Comparison of ENCODE assay signal across 10 mouse cellular contexts in the genomic region with DNA sequence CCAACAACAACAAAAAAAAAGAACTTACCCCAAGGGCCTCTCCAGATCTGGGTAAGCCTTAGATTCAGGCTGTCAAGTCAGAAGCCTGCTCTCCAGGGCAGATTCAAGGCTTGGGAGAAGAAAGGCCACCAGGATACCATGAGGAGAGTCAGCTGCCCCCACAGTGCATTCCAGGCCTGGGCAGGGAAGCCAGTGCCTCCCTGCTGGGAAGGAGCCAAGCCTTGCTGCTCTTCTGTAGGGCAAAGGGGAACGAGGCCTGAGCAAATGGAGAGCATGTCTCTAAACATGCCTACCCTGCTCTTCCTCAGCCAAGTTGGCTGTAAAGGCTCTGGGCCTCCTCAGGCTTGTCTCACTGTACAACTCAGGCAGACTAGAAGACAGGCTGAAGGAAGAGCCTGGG. TPM values are rescaled to one million over a fixed set of nuclear protein-coding genes. Genes with fewer than 3 reads are reported as not detected.
DNase-seq lines count a peak whose midpoint lies in the region; ATAC-seq and TF ChIP-seq lines count a peak whose summit lies in the region.
"Had no signal": no experiment of that assay in that cellular context is flagged by ENCODE, and none has a peak within 500 bp of the region (broad histone marks: within the 10 kb centered on the region; RNA-seq: fewer than 3 reads in every experiment).

No protein-coding gene starts in this region.

- no peak for TF ChIP-seq CTCF in stomach, postnatal 0 days (IDR thresholded peaks at IDR 0.05; ENCODE audit: low read depth)

- H3K4me2 ChIP-seq in stomach, postnatal 0 days (replicated peaks; ENCODE audit: low read depth): no peak overlapping the region
- H3K4me2 ChIP-seq in forebrain, embryonic 16.5 days (ENCODE audit: low read length): no peak overlapping the region
- H3K4me2 ChIP-seq: hindbrain, embryonic 15.5 days; neural tube, embryonic 12.5 days had no signal

- no peak overlapping the region for H3K4me3 ChIP-seq in stomach, postnatal 0 days (ENCODE audit: low read depth, low read length)
- H3K4me3 ChIP-seq in forebrain, embryonic 16.5 days (replicated peaks; ENCODE audit: low read length): no peak overlapping the region
- H3K4me3 ChIP-seq: hindbrain, embryonic 15.5 days; neural tube, embryonic 12.5 days had no signal

- peaks cover 4% of the 10 kb centered on the region; the same call in 1 of the 2 replicates for H3K4me1 ChIP-seq in stomach, postnatal 0 days (replicated peaks; ENCODE audit: control insufficient read depth, insufficient read depth)
- H3K4me1 ChIP-seq in forebrain, embryonic 16.5 days (replicated peaks; ENCODE audit: control insufficient read depth, insufficient read depth, low read length): no peaks in the 10 kb centered on the region
- H3K4me1 ChIP-seq: hindbrain, embryonic 15.5 days; neural tube, embryonic 12.5 days had no signal

- WGBS in stomach, postnatal 0 days: 16% methylated on average over 1 of the region's 1 CpGs
- WGBS in forebrain, embryonic 16.5 days: 27% methylated on average over 1 of the region's 1 CpGs

- H3K9me3 ChIP-seq in stomach, postnatal 0 days (ENCODE audit: control insufficient read depth, low read length): no peaks in the 10 kb centered on the region
- H3K9me3 ChIP-seq in forebrain, embryonic 16.5 days (ENCODE audit: control insufficient read depth, low read length): no peaks in the 10 kb centered on the region
- H3K9me3 ChIP-seq: hindbrain, embryonic 15.5 days; neural tube, embryonic 12.5 days had no signal

- no peak overlapping the region for H3K9ac ChIP-seq in stomach, postnatal 0 days (ENCODE audit: low read length)
- no peak overlapping the region for H3K9ac ChIP-seq in forebrain, embryonic 16.5 days (replicated peaks; ENCODE audit: low read depth, low read length)
- H3K9ac ChIP-seq: hindbrain, embryonic 15.5 days; liver, embryonic 14.5 days; neural tube, embryonic 12.5 days had no signal

- H3K27ac ChIP-seq in stomach, postnatal 0 days (replicated peaks): peak overlapping the region; percentile 72
- H3K27ac ChIP-seq in forebrain, embryonic 16.5 days (ENCODE audit: low read length): no peak overlapping the region
- H3K27ac ChIP-seq: hindbrain, embryonic 15.5 days; liver, embryonic 14.5 days; neural tube, embryonic 12.5 days had no signal

- TF ChIP-seq EP300 in stomach, postnatal 0 days (optimal IDR thresholded peaks at IDR 0.05): no peak

- ATAC-seq in stomach, postnatal 0 days (ENCODE audit: low FRiP score, low TSS enrichment): peak; percentile 83
- no peak for ATAC-seq in forebrain, embryonic 16.5 days

- H3K27me3 ChIP-seq in stomach, postnatal 0 days (ENCODE audit: control insufficient read depth, insufficient read depth, low read length): no peaks in the 10 kb centered on the region
- H3K27me3 ChIP-seq in forebrain, embryonic 16.5 days (replicated peaks; ENCODE audit: control insufficient read depth, insufficient read depth, low read length): no peaks in the 10 kb centered on the region
- H3K27me3 ChIP-seq: hindbrain, embryonic 15.5 days; neural tube, embryonic 12.5 days had no signal

- no peaks in the 10 kb centered on the region for H3K36me3 ChIP-seq in stomach, postnatal 0 days (ENCODE audit: control insufficient read depth, insufficient read depth, low read length)
- no peaks in the 10 kb centered on the region for H3K36me3 ChIP-seq in forebrain, embryonic 16.5 days (ENCODE audit: control insufficient read depth, insufficient read depth)

- DNase-seq in ovary, adult 18-20 months (ENCODE audit: low spot score): peak; percentile 62
- DNase-seq in ovary, postnatal 10 days (ENCODE audit: low spot score): no peak
- DNase-seq in gastrocnemius, adult 18-20 months (ENCODE audit: low spot score): peak; percentile 85
- peak; percentile 83 for DNase-seq in kidney, adult 9 months
- DNase-seq in stomach, postnatal 0 days (ENCODE audit: low spot score): peak; percentile 84
- DNase-seq in frontal cortex, postnatal 36 days (ENCODE audit: low spot score in 2 of 2): no peak

RNA-seq across cellular contexts. Expression of gene Ucp3, which starts 1.9 kb away (rescaled TPM):
- 100 to 1,000 TPM in 1 of 2 experiments, 10 to 100 TPM in 1; 94.4 to 203 TPM for total RNA-seq in gastrocnemius, adult 18-20 months (2021)
- 1.4 and 1.7 TPM in 2 replicates for polyA plus RNA-seq in stomach, postnatal 0 days (2015; fragmentation: Nextera tagmentation; extraction: Ambion mirVana)
- polyA plus RNA-seq in forebrain, embryonic 16.5 days (2015; fragmentation: Nextera tagmentation; extraction: Ambion mirVana): not detected in 2 replicates
- polyA plus RNA-seq: hindbrain, embryonic 15.5 days; neural tube, embryonic 12.5 days had no signal

RNA-seq across cellular contexts. Expression of gene Ucp2, which starts 18.5 kb away (rescaled TPM):
- total RNA-seq in gastrocnemius, adult 18-20 months (2021): 10 to 100 TPM; 16.6 to 17.4 TPM
- polyA plus RNA-seq in stomach, postnatal 0 days (2015; fragmentation: Nextera tagmentation; extraction: Ambion mirVana): 618 and 662 TPM in 2 replicates
- 42.3 and 49.6 TPM in 2 replicates for polyA plus RNA-seq in forebrain, embryonic 16.5 days (2015; fragmentation: Nextera tagmentation; extraction: Ambion mirVana)

RNA-seq across cellular contexts. Expression of gene Dnajb13, which starts 40.1 kb away (rescaled TPM):
- not detected for total RNA-seq in gastrocnemius, adult 18-20 months (2021)
- 0.45 and 0.54 TPM in 2 replicates for polyA plus RNA-seq in stomach, postnatal 0 days (2015; fragmentation: Nextera tagmentation; extraction: Ambion mirVana)
- polyA plus RNA-seq in forebrain, embryonic 16.5 days (2015; fragmentation: Nextera tagmentation; extraction: Ambion mirVana): 3.0 and 3.3 TPM in 2 replicates

Comparison
In these comparisons a context has a peak if more than half of its experiments do, and no peak if none do; other contexts are left out.
1. DNase-seq: peak in ovary, adult 18-20 months (single experiment), gastrocnemius, adult 18-20 months (single experiment), kidney, adult 9 months (single experiment) and stomach, postnatal 0 days (single experiment); none in ovary, postnatal 10 days (single experiment) and frontal cortex, postnatal 36 days (0 of 2).
2. RNA of gene Ucp2, which starts 18.5 kb away (polyA plus RNA-seq): 618 to 662 TPM in stomach, postnatal 0 days; 42.3 to 49.6 TPM in forebrain, embryonic 16.5 days; every median in the first group is over 10 times any median in the second.